Mouse (Mus musculus) heart, embryonic 13.5 days (tissue): ENCODE results near the gene Vat1. TPM values are rescaled to one million over a fixed set of nuclear protein-coding genes. Genes with fewer than 3 reads are reported as not detected.
A peak's percentile ranks its signal among the peaks of the same experiment; 100 is the strongest.
"Not testable (repeated sequence)": the region's sequence is repeated elsewhere in the genome, so short reads cannot be mapped to it uniquely, and the experiment has no call there.

ENCODE experiments used
- ATAC-seq: fragments of 200-750 bp; cut with Nextera tagmentation; 2 replicates; pipeline ENCODE4 v1.8.0; 2017; ENCODE audit warnings: moderate TSS enrichment; ENCODE audit not compliant: insufficient number of reproducible peaks, low FRiP score, low TSS enrichment; ENCODE audit errors: extremely low read depth
- H3K27ac ChIP-seq: fragments of 300-500 bp; sonication (generic); replicated peaks from 2 replicates; pipeline ENCODE4 v1.5.1; 2015; ENCODE audit warnings: moderate library complexity, mild to moderate bottlenecking, inconsistent platforms
- H3K27me3 ChIP-seq: fragments of 300-500 bp; sonication (generic); replicated peaks from 2 replicates; pipeline ENCODE4 v1.6.1; 2015; ENCODE audit warnings: mild to moderate bottlenecking, inconsistent platforms
- H3K36me3 ChIP-seq: fragments of 300-500 bp; sonication (generic); 2 replicates; pipeline ENCODE4 v1.6.1; 2015; ENCODE audit warnings: mild to moderate bottlenecking, inconsistent platforms
- H3K4me1 ChIP-seq: fragments of 300-500 bp; sonication (generic); 2 replicates; pipeline ENCODE4 v1.6.1; 2015; ENCODE audit warnings: inconsistent platforms
- H3K4me2 ChIP-seq: fragments of 300-500 bp; sonication (generic); 2 replicates; pipeline ENCODE4 v1.6.1; 2015; ENCODE audit warnings: inconsistent platforms, mild to moderate bottlenecking, moderate library complexity
- H3K4me3 ChIP-seq: fragments of 300-500 bp; sonication (generic); 2 replicates; pipeline ENCODE4 v1.5.1; 2015; ENCODE audit warnings: moderate library complexity, mild to moderate bottlenecking, inconsistent platforms
- H3K9ac ChIP-seq: fragments of 300-500 bp; sonication (generic); 2 replicates; pipeline ENCODE4 v1.6.1; 2015; ENCODE audit warnings: inconsistent platforms, mild to moderate bottlenecking, moderate library complexity
- H3K9me3 ChIP-seq: fragments of 300-500 bp; sonication (generic); 2 replicates; pipeline ENCODE4 v1.6.1; 2016; ENCODE audit warnings: inconsistent platforms
- WGBS: fragments of 180-500 bp; shearing (Covaris S2); methylation state at CpG from one replicate; pipeline ENCODE4 v1.1.7; 2015; ENCODE audit warnings: mixed read lengths; 5-methylcytosine and 5-hydroxymethylcytosine counted together
- polyA plus RNA-seq: library from polyadenylated mRNA; unstranded; fragments of >200 nt; fragmentation: Nextera tagmentation; extraction: Ambion mirVana; gene quantifications from 2 replicates; pipeline ENCODE4 v1.2.1, GENCODE M21; 2015

Gene Vat1
- polyA plus RNA-seq, 1 experiment from 2014 or later = 28.0 TPM

DNA sequence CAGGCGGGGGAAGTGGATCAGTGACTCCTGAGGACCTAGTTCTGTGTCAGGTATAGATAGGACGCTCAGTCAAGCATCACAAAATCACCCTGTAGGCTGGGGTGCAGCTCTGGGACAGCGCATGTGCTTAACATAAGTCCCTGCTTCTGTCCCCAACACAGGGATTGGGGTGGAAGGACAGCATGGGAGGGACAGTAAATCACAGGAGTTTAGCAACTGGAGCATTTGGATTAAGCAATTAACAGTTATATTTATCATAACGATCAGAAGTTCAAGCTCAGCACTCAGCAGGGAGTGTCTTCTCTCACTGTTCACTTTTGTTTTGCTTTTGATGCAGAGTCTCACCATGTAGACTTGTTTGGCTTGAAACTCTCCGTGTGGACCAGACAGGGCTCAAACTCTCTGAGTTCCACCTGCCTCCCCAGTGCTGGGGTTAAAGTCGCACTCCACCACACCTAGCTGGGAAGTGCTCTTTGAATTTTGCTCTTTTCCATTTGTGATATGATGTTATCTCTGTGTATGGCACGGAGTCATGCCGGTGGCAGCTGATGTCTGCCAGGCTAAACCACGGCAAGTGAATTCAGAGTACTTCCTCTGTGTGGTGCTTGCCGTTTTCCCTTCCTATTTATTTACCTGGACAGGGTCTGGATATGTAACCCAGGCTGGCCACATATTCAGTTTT lies 13.8 kb downstream of the Vat1 start:
- Histone ChIP-seq H3K36me3 (peaks cover 7% of the 10 kb centered on the region), H3K9ac (no peak overlapping the region), H3K27me3 (no peaks in the 10 kb centered on the region), H3K9me3 (no peaks in the 10 kb centered on the region), H3K4me3 (no peak overlapping the region), H3K4me2 (no peak overlapping the region), H3K27ac (no peak overlapping the region), H3K4me1 (peaks cover 21% of the 10 kb centered on the region)
- ATAC-seq = no peak
- 62% methylated on average over 10 of the region's 10 CpGs for WGBS

DNA sequence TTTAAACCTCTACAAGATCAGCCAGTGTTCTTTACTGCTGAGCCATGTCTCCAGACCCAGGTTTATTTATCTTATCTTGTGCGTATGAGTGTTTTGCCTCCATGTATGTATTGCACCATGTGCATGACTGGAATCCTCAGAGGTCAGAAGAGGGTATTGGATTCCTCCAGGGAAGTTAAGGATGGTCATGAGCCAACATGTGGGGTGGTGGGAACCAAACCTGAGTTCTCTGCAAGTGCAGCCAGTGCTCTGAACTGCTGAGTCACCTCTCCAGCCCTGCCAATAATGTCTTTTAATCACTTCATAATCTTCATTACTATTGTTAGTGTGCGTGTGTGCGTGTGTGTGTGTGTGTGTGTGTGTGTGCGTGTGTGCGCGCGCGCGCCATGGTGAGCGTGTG lies 14.5 kb downstream of the Vat1 start:
- H3K27me3 ChIP-seq = no peaks in the 10 kb centered on the region
- no peak overlapping the region for H3K4me3 ChIP-seq
- no peak overlapping the region for H3K27ac ChIP-seq
- WGBS = 90% methylated on average over 10 of the region's 10 CpGs
- no peak overlapping the region for H3K9ac ChIP-seq
- peaks cover 2% of the 10 kb centered on the region for H3K36me3 ChIP-seq
- H3K4me2 ChIP-seq = no peak overlapping the region
- no peak for ATAC-seq
- no peaks in the 10 kb centered on the region for H3K9me3 ChIP-seq
- peaks cover 21% of the 10 kb centered on the region for H3K4me1 ChIP-seq

DNA sequence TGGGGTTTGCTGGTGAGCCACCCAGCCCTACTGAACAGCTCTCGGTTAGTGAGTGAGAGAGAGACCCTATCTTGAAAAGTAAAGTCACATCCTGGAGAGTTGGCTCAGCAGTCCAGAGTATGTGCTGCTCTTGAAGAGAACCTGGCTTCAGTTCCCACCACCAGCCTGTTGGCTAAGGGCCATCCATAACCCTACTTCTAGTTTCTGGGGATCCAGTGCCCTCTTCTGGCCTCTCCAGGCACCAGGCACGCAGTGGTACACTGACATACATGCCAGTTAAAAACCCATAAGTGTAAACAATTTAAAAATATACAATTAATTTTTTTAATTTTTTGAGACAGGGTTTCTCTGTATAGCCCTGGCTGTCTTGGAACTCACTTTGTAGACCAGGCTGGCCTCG lies 15.6 kb downstream of the Vat1 start:
- Histone ChIP-seq H3K9me3 (no peaks in the 10 kb centered on the region), H3K4me2 (no peak overlapping the region), H3K4me1 (peaks cover 21% of the 10 kb centered on the region), H3K4me3 (no peak overlapping the region), H3K27ac (no peak overlapping the region), H3K36me3 (peaks cover 9% of the 10 kb centered on the region), H3K27me3 (no peaks in the 10 kb centered on the region), H3K9ac (no peak overlapping the region)
- WGBS = 68% methylated on average over 3 of the region's 3 CpGs
- no peak for ATAC-seq

DNA sequence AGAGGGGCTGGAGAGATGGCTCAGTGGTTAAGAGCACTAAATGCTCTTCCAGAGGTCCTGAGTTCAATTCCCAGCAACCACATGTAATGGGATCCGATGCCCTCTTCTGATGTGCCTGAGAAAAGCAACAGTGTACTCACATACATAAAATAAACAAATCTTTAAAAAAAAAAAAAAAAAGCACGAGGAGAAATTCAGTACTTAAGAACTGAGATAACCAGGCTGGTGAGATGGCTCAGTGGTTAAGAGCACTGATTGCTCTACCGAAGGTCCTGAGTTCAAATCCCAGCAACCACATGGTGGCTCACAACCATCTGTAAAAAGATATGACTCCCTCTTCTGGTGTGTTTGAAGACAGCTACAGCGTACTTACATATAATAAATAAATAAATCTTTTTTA lies 16.4 kb downstream of the Vat1 start:
- peaks cover 17% of the 10 kb centered on the region for H3K36me3 ChIP-seq
- H3K4me1 ChIP-seq = peaks cover 21% of the 10 kb centered on the region
- H3K4me2 ChIP-seq = peak overlapping the region; percentile 71; the same call in 1 of the 2 replicates
- not testable (repeated sequence) for H3K27ac ChIP-seq, H3K9me3 ChIP-seq, H3K9ac ChIP-seq, H3K4me3 ChIP-seq, H3K27me3 ChIP-seq, ATAC-seq
- 79% methylated on average over 4 of the region's 4 CpGs for WGBS

- Histone ChIP-seq H3K27ac (peak overlapping the region; percentile 79; the same call in 1 of the 2 replicates), H3K27me3 (no peaks in the 10 kb centered on the region), H3K9me3 (no peaks in the 10 kb centered on the region), H3K4me3 (peak overlapping the region; percentile 60), H3K36me3 (peaks cover 24% of the 10 kb centered on the region), H3K4me1 (peaks cover 27% of the 10 kb centered on the region), H3K4me2 (peak overlapping the region; percentile 71), H3K9ac (peak overlapping the region; percentile 81)
- ATAC-seq = no peak
- WGBS = 75% methylated on average over 4 of the region's 4 CpGs
Measured at GRCm38 (mm10) chr11:101448899-101449298, 17.1 kb downstream of the Vat1 start.

DNA sequence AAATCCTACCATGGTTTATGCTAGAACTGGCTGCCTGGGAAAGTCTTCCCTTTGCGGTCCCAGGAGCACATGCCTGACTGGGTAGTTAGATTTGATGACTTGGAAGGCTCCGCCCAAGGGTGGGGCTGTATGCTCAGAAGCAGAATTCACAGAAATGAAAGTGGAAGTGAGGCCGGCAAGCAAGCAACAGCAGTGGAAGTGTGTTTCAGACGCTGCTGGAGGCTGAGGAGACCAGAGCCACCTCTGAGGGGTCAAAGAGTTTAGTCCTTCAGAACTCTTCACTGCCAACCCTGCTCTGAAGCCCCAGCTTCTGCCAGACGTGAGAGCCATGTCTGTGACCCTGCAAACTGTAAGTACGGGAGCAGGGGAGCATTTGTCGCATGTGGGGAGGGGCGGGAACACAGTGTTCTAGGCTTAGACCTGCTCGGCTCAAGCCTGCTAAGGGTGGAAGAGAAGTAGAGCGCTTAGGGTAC lies 17.7 kb downstream of the Vat1 start, which contains the start of gene Ifi35:
Gene Ifi35 (plus strand): TSS at position 134 of the 473 bp plus-strand sequence.
- ATAC-seq = peak; percentile 54
- Histone ChIP-seq H3K4me2 (peak within 1 kb of the TSS; percentile 71), H3K4me1 (peaks cover 32% of the 10 kb centered on the region), H3K9ac (peak within 1 kb of the TSS; percentile 81), H3K36me3 (peaks cover 30% of the 10 kb centered on the region), H3K27ac (peak within 1 kb of the TSS; percentile 79), H3K27me3 (no peaks in the 10 kb centered on the region), H3K4me3 (peak within 1 kb of the TSS; percentile 60), H3K9me3 (no peaks in the 10 kb centered on the region)
- 15% methylated on average over 10 of the region's 10 CpGs for WGBS

GRCm38 (mm10) chr11:101447786-101448185 lies 18.2 kb downstream of the Vat1 start:
- H3K4me2 ChIP-seq = peak overlapping the region; percentile 71
- H3K9me3 ChIP-seq = no peaks in the 10 kb centered on the region
- H3K27ac ChIP-seq = peak overlapping the region; percentile 79
- H3K4me1 ChIP-seq = peaks cover 37% of the 10 kb centered on the region
- peak overlapping the region; percentile 81; the same call in 1 of the 2 replicates for H3K9ac ChIP-seq
- WGBS = 88% methylated on average over 5 of the region's 5 CpGs
- peaks cover 33% of the 10 kb centered on the region for H3K36me3 ChIP-seq
- no peaks in the 10 kb centered on the region for H3K27me3 ChIP-seq
- no peak for ATAC-seq
- peak overlapping the region; percentile 60 for H3K4me3 ChIP-seq

- H3K4me2 ChIP-seq, H3K27me3 ChIP-seq, H3K9ac ChIP-seq, H3K4me3 ChIP-seq, ATAC-seq, H3K27ac ChIP-seq, H3K9me3 ChIP-seq: not testable (repeated sequence)
- Histone ChIP-seq H3K36me3 (peaks cover 33% of the 10 kb centered on the region), H3K4me1 (peaks cover 34% of the 10 kb centered on the region)
- 90% methylated on average over 8 of the region's 8 CpGs for WGBS
Measured at GRCm38 (mm10) chr11:101446860-101447259, 19.2 kb downstream of the Vat1 start.

GRCm38 (mm10) chr11:101446319-101446718 lies 19.7 kb downstream of the Vat1 start:
- ATAC-seq = no peak
- Histone ChIP-seq H3K4me1 (peaks cover 34% of the 10 kb centered on the region), H3K9me3 (no peaks in the 10 kb centered on the region), H3K36me3 (peaks cover 33% of the 10 kb centered on the region), H3K27me3 (no peaks in the 10 kb centered on the region), H3K9ac (no peak overlapping the region), H3K27ac (no peak overlapping the region), H3K4me3 (no peak overlapping the region), H3K4me2 (no peak overlapping the region)
- WGBS = 81% methylated on average over 1 of the region's 1 CpGs

DNA sequence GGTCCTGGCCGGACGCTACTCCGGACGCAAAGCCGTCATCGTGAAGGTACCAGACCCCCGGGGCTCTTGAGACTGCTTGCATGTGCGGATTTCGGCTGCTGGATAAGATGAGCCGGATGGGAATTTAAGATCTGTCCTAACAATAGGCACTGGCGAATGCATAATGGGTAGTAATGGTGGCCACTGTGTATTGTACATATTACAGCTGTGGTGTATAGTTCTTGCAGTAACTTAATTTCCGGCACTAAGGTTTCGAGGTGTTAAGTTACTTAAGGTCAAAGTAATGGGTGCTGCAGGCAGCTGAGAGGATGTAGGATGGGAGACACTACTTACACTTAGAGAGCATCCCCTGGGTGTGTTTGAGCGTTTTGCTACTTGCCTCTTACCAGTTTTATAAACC lies 23.3 kb downstream of the Vat1 start:
- Histone ChIP-seq H3K4me1 (peaks cover 21% of the 10 kb centered on the region), H3K27me3 (no peaks in the 10 kb centered on the region), H3K27ac (peak overlapping the region; percentile 91), H3K9me3 (no peaks in the 10 kb centered on the region), H3K36me3 (peaks cover 33% of the 10 kb centered on the region), H3K9ac (peak overlapping the region; percentile 97), H3K4me2 (peak overlapping the region; percentile 86), H3K4me3 (peak overlapping the region; percentile 91)
- under 1% methylated on average over 14 of the region's 14 CpGs for WGBS
- ATAC-seq = no peak

DNA sequence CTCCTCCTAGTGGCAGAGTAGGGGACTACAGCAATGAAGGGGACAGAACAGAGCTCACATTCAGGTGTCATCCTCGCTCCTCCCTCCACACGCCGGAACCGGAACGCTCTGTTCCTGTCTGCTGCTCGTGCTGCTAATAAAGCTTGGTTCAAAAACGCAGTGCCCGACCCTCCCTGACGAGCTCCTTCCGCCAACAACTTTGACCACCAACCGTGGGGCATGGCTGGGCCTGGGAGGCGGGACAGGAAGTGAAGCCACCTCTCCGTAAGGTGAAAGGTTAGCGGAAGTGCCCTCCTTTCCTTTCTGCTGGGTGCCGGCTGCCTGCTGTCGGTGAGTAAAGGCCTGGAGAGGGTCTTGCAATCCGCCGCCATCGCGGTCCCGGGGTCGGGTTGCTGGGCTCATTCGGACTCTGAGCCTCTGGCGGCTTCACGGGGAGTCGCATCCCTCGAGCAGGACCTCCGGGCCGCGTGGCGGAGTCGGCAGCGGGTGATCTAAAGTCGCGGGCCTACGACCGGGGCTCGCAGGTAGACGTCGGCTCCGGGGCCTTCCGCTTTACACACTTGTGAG lies 23.8 kb downstream of the Vat1 start, which contains the start of gene Rpl27:
Gene Rpl27 (plus strand): TSS at position 172 of the 567 bp plus-strand sequence.
- H3K4me1 ChIP-seq = peaks cover 21% of the 10 kb centered on the region
- ATAC-seq = peak; percentile 99
- WGBS = under 1% methylated on average over 42 of the region's 42 CpGs
- H3K4me2 ChIP-seq = peak within 1 kb of the TSS; percentile 86
- peaks cover 33% of the 10 kb centered on the region for H3K36me3 ChIP-seq
- H3K27ac ChIP-seq = peak within 1 kb of the TSS; percentile 91
- H3K9ac ChIP-seq = peak within 1 kb of the TSS; percentile 97
- H3K4me3 ChIP-seq = peak within 1 kb of the TSS; percentile 91
- H3K27me3 ChIP-seq = no peaks in the 10 kb centered on the region
- H3K9me3 ChIP-seq = no peaks in the 10 kb centered on the region
